Mouse (Mus musculus) bone marrow macrophage, adult 2 months (primary cell): Measurements from ENCODE around the gene Gm5134. TPM values are rescaled to one million over a fixed set of nuclear protein-coding genes. Genes with fewer than 3 reads are reported as not detected.
"Not testable (repeated sequence)": the region's sequence is repeated elsewhere in the genome, so short reads cannot be mapped to it uniquely, and the experiment has no call there.

ENCODE experiments used
- H3K27ac ChIP-seq: 2 replicates; pipeline ENCODE4 v1.5.1; 2012; ENCODE audit warnings: low read depth, low read length; ENCODE audit not compliant: insufficient read depth
- H3K4me1 ChIP-seq: 2 replicates; pipeline ENCODE4 v1.6.1; 2012; ENCODE audit warnings: low read length; ENCODE audit not compliant: control insufficient read depth, insufficient read depth
- H3K4me3 ChIP-seq: 2 replicates; pipeline ENCODE4 v1.5.1; 2012; ENCODE audit warnings: mild to moderate bottlenecking, low read length, moderate library complexity; ENCODE audit not compliant: insufficient read depth
- CTCF ChIP-seq: IDR thresholded peaks from 2 replicates; pipeline ENCODE4 v1.5.1; 2012; ENCODE audit warnings: low read depth, mild to moderate bottlenecking, low read length, moderate library complexity
- POLR2A ChIP-seq: IDR thresholded peaks from 2 replicates; pipeline ENCODE4 v1.6.1; 2012; ENCODE audit warnings: mild to moderate bottlenecking, low read depth, low read length, borderline replicate concordance
- polyA plus RNA-seq: library from polyadenylated mRNA; stranded (reverse); fragments of >200 nt; gene quantifications from 2 replicates; pipeline ENCODE4 v1.2.4, GENCODE M21; 2012; ENCODE audit not compliant: missing spikeins, insufficient read depth, insufficient read length

Gene Gm5134
- polyA plus RNA-seq, 1 experiment, result 0.55 TPM

GRCm38 (mm10) chr10:75993616-75994240, 39.4 kb downstream of the Gm5134 start:
- Histone ChIP-seq H3K4me1 (no peaks in the 10 kb centered on the region), H3K27ac (no peak overlapping the region), H3K4me3 (no peak overlapping the region)
- no peak for TF ChIP-seq POLR2A
- no peak for TF ChIP-seq CTCF

GRCm38 (mm10) chr10:75994531-75995210, 40.4 kb downstream of the Gm5134 start:
- H3K4me3 ChIP-seq, H3K27ac ChIP-seq, H3K4me1 ChIP-seq: not testable (repeated sequence)

- no peak for TF ChIP-seq POLR2A
- no peak for TF ChIP-seq CTCF
- no peak overlapping the region for H3K4me3 ChIP-seq
- H3K27ac ChIP-seq, result no peak overlapping the region
- H3K4me1 ChIP-seq, result no peaks in the 10 kb centered on the region
Observed at GRCm38 (mm10) chr10:75995463-75995862, 41.1 kb downstream of the Gm5134 start.

GRCm38 (mm10) chr10:75996315-75996714, 42.0 kb downstream of the Gm5134 start:
- Histone ChIP-seq H3K4me3 (no peak overlapping the region), H3K4me1 (no peaks in the 10 kb centered on the region), H3K27ac (no peak overlapping the region)
- TF ChIP-seq CTCF (no peak), POLR2A (no peak)

- Histone ChIP-seq H3K4me3 (no peak overlapping the region), H3K4me1 (no peaks in the 10 kb centered on the region), H3K27ac (no peak overlapping the region)
- TF ChIP-seq CTCF (no peak), POLR2A (no peak)
Observed at GRCm38 (mm10) chr10:76001160-76001559, 46.8 kb downstream of the Gm5134 start.

GRCm38 (mm10) chr10:76002101-76002521, 47.8 kb downstream of the Gm5134 start:
- Histone ChIP-seq H3K4me1 (no peaks in the 10 kb centered on the region), H3K27ac (no peak overlapping the region), H3K4me3 (no peak overlapping the region)
- TF ChIP-seq CTCF (no peak), POLR2A (no peak)

- TF ChIP-seq POLR2A (no peak), CTCF (no peak)
- H3K4me1 ChIP-seq, result no peaks in the 10 kb centered on the region
- H3K27ac ChIP-seq, result no peak overlapping the region
- no peak overlapping the region for H3K4me3 ChIP-seq
Observed at GRCm38 (mm10) chr10:76002615-76003014, 48.3 kb downstream of the Gm5134 start.

GRCm38 (mm10) chr10:76003221-76003620, 48.9 kb downstream of the Gm5134 start:
- TF ChIP-seq POLR2A (no peak), CTCF (no peak)
- H3K27ac ChIP-seq, result no peak overlapping the region
- H3K4me1 ChIP-seq, result no peaks in the 10 kb centered on the region
- no peak overlapping the region for H3K4me3 ChIP-seq

GRCm38 (mm10) chr10:76006385-76006784, 52.1 kb downstream of the Gm5134 start:
- H3K4me1 ChIP-seq, result no peaks in the 10 kb centered on the region
- TF ChIP-seq POLR2A, result no peak
- TF ChIP-seq CTCF, result no peak
- no peak overlapping the region for H3K4me3 ChIP-seq
- no peak overlapping the region for H3K27ac ChIP-seq

- no peaks in the 10 kb centered on the region for H3K4me1 ChIP-seq
- TF ChIP-seq CTCF (no peak), POLR2A (no peak)
- H3K4me3 ChIP-seq, result no peak overlapping the region
- H3K27ac ChIP-seq, result no peak overlapping the region
Observed at GRCm38 (mm10) chr10:76009812-76010211, 55.5 kb downstream of the Gm5134 start.
